Mouse (Mus musculus) neutrophil, adult 5-6 weeks (primary cell): ENCODE measurements around the gene Bptf. TPM values are rescaled to one million over a fixed set of nuclear protein-coding genes. Genes with fewer than 3 reads are reported as not detected.
A peak's percentile ranks its signal among the peaks of the same experiment; 100 is the strongest.
"Not testable (repeated sequence)": the region's sequence is repeated elsewhere in the genome, so short reads cannot be mapped to it uniquely, and the experiment has no call there.

Experiments
- ATAC-seq: fragments of 151-379, 151-347 bp; 2 replicates; pipeline ENCODE4 v1.8.0; 2017; ENCODE audit warnings: mild to moderate bottlenecking, moderate TSS enrichment; ENCODE audit not compliant: insufficient number of reproducible peaks, poor library complexity, low FRiP score, severe bottlenecking; ENCODE audit errors: extremely low read depth
- total RNA-seq: library from RNA; stranded (forward); fragments of 200-1000 nt; gene quantifications from 2 replicates; pipeline ENCODE4 v1.2.3, GENCODE M21; 2017

The Bptf gene
- total RNA-seq, 1 experiment from 2014 or later = 150 TPM

GRCm38 (mm10) chr11:107065216-107065785, 66.6 kb downstream of the Bptf start:
- ATAC-seq = no peak

GRCm38 (mm10) chr11:107064590-107064989, 67.3 kb downstream of the Bptf start:
- no peak for ATAC-seq

- no peak for ATAC-seq
Observed at GRCm38 (mm10) chr11:107063067-107063466, 68.9 kb downstream of the Bptf start.

- ATAC-seq = no peak
Observed at GRCm38 (mm10) chr11:107060941-107061340, 71.0 kb downstream of the Bptf start.

- not testable (repeated sequence) for ATAC-seq
Observed at GRCm38 (mm10) chr11:107059634-107060033, 72.3 kb downstream of the Bptf start.

- ATAC-seq = no peak
Observed at GRCm38 (mm10) chr11:107057391-107057790, 74.5 kb downstream of the Bptf start.

- ATAC-seq = no peak
Observed at GRCm38 (mm10) chr11:107054870-107055269, 77.1 kb downstream of the Bptf start.

- no peak for ATAC-seq
Observed at GRCm38 (mm10) chr11:107046766-107047620, 84.9 kb downstream of the Bptf start.

GRCm38 (mm10) chr11:107045546-107045945, 86.4 kb downstream of the Bptf start:
- ATAC-seq = no peak

GRCm38 (mm10) chr11:107044321-107044720, 87.6 kb downstream of the Bptf start:
- ATAC-seq = peak; percentile 93

GRCm38 (mm10) chr11:107043361-107043760, 88.6 kb downstream of the Bptf start:
- no peak for ATAC-seq

- ATAC-seq = no peak
Observed at GRCm38 (mm10) chr11:107041396-107041795, 90.5 kb downstream of the Bptf start.

- ATAC-seq = no peak
Observed at GRCm38 (mm10) chr11:107039417-107039816, 92.5 kb downstream of the Bptf start.

- ATAC-seq = no peak
Observed at GRCm38 (mm10) chr11:107034085-107034810, 97.7 kb downstream of the Bptf start.

GRCm38 (mm10) chr11:107031635-107032034, 100.3 kb downstream of the Bptf start:
- no peak for ATAC-seq

- no peak for ATAC-seq
Observed at GRCm38 (mm10) chr11:107029536-107029935, 102.4 kb downstream of the Bptf start.

- ATAC-seq = no peak
Observed at GRCm38 (mm10) chr11:107028754-107029153, 103.2 kb downstream of the Bptf start.

- ATAC-seq = no peak
Observed at GRCm38 (mm10) chr11:107028275-107028618, 103.7 kb downstream of the Bptf start.

- peak; percentile 47 for ATAC-seq
Observed at GRCm38 (mm10) chr11:107027431-107028274, 104.3 kb downstream of the Bptf start.
